Mouse (Mus musculus) liver, adult 2 months (tissue): ENCODE data around the gene Abcc3. TPM values are rescaled to one million over a fixed set of nuclear protein-coding genes. Genes with fewer than 3 reads are reported as not detected.

ENCODE experiments used
- DNase-seq: peaks from one replicate; pipeline ENCODE4 v3.0.0-alpha.2; 2011; ENCODE audit warnings: low read depth, low spot score; ENCODE audit errors: extremely low read depth
- H3K27ac ChIP-seq: fragments of 200-500 bp; replicated peaks from 2 replicates; pipeline ENCODE4 v1.5.1; 2012; ENCODE audit warnings: low read depth, mild to moderate bottlenecking, control low read depth, inconsistent platforms, low read length; ENCODE audit not compliant: insufficient read depth
- H3K27me3 ChIP-seq: fragments of 200-500 bp; 2 replicates; pipeline ENCODE4 v1.6.1; 2012; ENCODE audit warnings: mild to moderate bottlenecking, moderate library complexity, low read length, inconsistent platforms; ENCODE audit not compliant: control insufficient read depth, insufficient read depth
- H3K36me3 ChIP-seq: fragments of 200-500 bp; 2 replicates; pipeline ENCODE4 v1.6.1; 2012; ENCODE audit warnings: low read length, inconsistent platforms; ENCODE audit not compliant: control insufficient read depth, insufficient read depth
- H3K4me1 ChIP-seq: fragments of 200-500 bp; 2 replicates; pipeline ENCODE4 v1.6.1; 2011; ENCODE audit warnings: low read length; ENCODE audit not compliant: control insufficient read depth, insufficient read depth
- H3K4me3 ChIP-seq: fragments of 200-500 bp; 2 replicates; pipeline ENCODE4 v1.5.1; 2011; ENCODE audit warnings: low read depth, mild to moderate bottlenecking, control low read depth, low read length, moderate library complexity; ENCODE audit not compliant: insufficient read depth
- H3K79me2 ChIP-seq: fragments of 200-500 bp; 2 replicates; pipeline ENCODE4 v1.6.1; 2012; ENCODE audit warnings: inconsistent platforms, mild to moderate bottlenecking, low read length, moderate library complexity; ENCODE audit not compliant: control insufficient read depth, insufficient read depth
- H3K9ac ChIP-seq: fragments of 200-500 bp; 2 replicates; pipeline ENCODE4 v1.6.1; 2012; ENCODE audit warnings: low read depth, mild to moderate bottlenecking, control low read depth, inconsistent platforms, low read length
- CTCF ChIP-seq: fragments of 200-500 bp; IDR thresholded peaks from 2 replicates; pipeline ENCODE4 v1.5.1; 2011; ENCODE audit warnings: low read depth, low read length, control low read depth
- POLR2A ChIP-seq: fragments of 200-500 bp; IDR thresholded peaks from 2 replicates; pipeline ENCODE4 v1.6.1; 2011; ENCODE audit warnings: low read length, control low read depth; ENCODE audit not compliant: insufficient read depth; ENCODE audit errors: extremely low read depth
- WGBS: fragments of 180-500 bp; shearing (Covaris S2); methylation state at CpG from one replicate; pipeline ENCODE4 v1.1.7; 2018; 5-methylcytosine and 5-hydroxymethylcytosine counted together
- polyA plus RNA-seq: library from polyadenylated mRNA; depleted of rRNA; stranded (reverse); fragments of >200 nt; gene quantifications from 2 replicates; pipeline ENCODE4 v1.2.3, GENCODE M21; 2012
- total RNA-seq: library from RNA; depleted of rRNA; stranded (reverse); fragments of >200 nt; gene quantifications from 2 replicates; pipeline ENCODE4 v1.2.3, GENCODE M21; 2014

The Abcc3 gene
- total and polyA plus RNA-seq, 2 experiments = 180 to 292 TPM

DNA sequence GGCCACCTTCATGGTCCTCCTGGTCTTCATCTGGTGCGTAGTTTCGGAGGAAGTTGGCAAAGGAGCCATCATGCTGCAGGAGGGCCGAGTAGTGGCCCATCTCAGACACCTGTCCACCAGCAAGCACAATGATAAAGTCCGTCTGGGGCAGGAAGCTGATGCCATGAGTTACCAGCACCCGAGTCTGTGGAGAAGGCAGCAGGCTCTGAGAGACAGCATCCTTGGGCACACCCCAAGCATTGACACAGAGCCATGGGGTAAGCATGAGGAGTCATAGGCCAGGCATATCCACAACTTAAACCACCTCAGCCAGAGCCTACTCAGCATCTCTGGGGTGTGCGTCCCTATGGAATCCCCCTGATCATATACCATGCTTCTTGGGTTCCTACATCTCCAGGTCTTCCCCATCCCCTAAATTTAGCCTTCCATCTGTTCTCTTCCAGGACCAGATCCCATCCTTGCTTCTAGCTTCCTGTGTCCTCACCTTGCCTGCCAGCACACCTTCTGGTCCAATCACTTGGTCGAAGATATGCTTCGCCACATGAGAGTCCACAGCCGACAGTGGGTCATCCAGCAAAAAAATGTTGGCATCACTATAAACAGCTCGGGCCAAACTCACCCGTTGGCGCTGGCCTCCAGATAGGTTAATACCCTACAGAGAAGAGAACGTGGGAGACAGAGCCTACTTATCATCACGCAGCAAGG is 31.5 kb downstream of the Abcc3 start:
- TF ChIP-seq CTCF (no peak), POLR2A (no peak)
- DNase-seq = peak; percentile 85
- WGBS = 54% methylated on average over 14 of the region's 14 CpGs
- H3K27me3 ChIP-seq = no peaks in the 10 kb centered on the region
- H3K36me3 ChIP-seq = peaks cover 34% of the 10 kb centered on the region; the same call in 1 of the 2 replicates
- H3K4me3 ChIP-seq = no peak overlapping the region
- no peaks in the 10 kb centered on the region for H3K79me2 ChIP-seq
- H3K27ac ChIP-seq = peak overlapping the region; percentile 96
- H3K9ac ChIP-seq = peak overlapping the region; percentile 29
- H3K4me1 ChIP-seq = peaks cover 20% of the 10 kb centered on the region

DNA sequence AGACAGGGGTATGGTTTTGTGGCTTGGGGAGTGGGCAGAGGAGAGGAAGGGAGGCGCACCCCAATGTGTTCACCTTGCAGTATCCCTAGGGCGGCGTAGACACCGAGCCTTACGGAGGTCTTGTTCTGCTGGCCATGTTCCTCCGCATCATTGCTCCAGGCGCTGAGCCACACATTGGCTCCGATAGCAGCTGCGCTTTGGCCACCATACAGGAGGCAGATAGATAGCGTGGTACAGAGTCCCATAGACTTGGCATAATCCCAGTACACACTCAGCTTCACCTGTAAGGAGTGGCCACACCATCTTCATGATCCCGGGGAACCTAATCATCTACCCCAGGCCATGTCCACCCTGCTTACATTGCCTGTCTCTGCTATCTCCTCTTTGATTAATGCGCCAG is 33.6 kb downstream of the Abcc3 start:
- H3K4me1 ChIP-seq = peaks cover 13% of the 10 kb centered on the region
- no peak overlapping the region for H3K4me3 ChIP-seq
- H3K79me2 ChIP-seq = no peaks in the 10 kb centered on the region
- H3K27me3 ChIP-seq = no peaks in the 10 kb centered on the region
- H3K27ac ChIP-seq = no peak overlapping the region
- 89% methylated on average over 12 of the region's 12 CpGs for WGBS
- peak; percentile 58 for DNase-seq
- peaks cover 39% of the 10 kb centered on the region; the same call in 1 of the 2 replicates for H3K36me3 ChIP-seq
- TF ChIP-seq CTCF = no peak
- no peak for TF ChIP-seq POLR2A
- H3K9ac ChIP-seq = no peak overlapping the region

DNA sequence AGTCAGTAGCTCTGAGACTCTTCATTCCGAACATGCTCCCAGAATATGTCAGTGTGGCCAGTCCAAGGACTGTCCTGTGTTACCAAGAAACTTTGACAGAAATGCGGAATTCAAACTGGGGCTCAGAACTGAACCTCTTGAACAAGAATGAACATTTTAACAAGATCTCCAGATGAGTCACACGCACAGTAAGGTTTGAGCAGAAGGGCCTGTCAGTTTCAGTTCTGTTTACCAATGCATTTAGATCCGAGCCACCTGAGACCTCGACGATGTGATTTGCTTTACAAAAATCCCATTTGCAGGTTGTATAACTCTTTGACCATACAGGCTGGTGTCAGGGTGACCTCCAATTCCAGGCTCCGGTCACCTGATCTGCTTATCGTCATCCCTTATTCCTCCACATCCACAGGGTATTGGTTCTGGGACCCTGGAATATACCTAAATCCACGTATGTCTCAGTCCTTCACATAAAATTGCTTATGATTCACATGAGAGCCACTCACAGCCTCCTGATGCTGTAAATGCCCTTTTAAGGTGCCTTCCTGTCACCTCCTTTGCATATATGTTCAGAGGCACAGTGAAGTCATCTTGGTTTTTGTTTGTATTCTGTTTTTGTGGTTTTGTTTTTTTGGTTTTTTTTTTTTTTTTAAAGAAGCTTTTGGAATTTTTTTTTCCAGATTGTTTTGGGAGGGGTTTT is 37.1 kb downstream of the Abcc3 start:
- Histone ChIP-seq H3K4me3 (no peak overlapping the region), H3K4me1 (no peaks in the 10 kb centered on the region)

DNA sequence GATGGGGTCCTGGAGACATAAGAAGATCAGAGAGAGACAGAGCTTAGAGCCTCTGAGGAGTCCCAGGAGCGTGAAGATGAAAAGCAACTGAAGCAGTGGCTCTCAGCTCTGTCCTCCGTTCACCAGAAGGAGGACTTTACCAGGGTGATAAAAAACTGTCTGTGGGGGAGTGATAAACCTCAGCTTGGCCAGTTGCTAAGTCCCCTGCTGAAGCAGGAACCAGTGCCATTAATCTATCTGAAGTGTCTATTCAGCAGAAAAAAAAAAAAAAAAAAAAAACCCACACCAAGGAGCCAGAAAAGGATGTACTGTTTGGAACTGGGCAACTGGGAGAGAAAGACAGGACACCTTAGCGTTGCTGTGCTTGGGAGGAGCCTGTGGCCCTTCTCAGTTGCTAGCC is 41.7 kb downstream of the Abcc3 start:
- Histone ChIP-seq H3K27ac (no peak overlapping the region), H3K36me3 (peaks cover 20% of the 10 kb centered on the region; the same call in 1 of the 2 replicates), H3K27me3 (no peaks in the 10 kb centered on the region), H3K79me2 (no peaks in the 10 kb centered on the region), H3K4me1 (peaks cover 16% of the 10 kb centered on the region), H3K4me3 (no peak overlapping the region), H3K9ac (no peak overlapping the region)
- TF ChIP-seq CTCF (no peak), POLR2A (no peak)
- DNase-seq = no peak
- 68% methylated on average over 3 of the region's 3 CpGs for WGBS

More for the DNA sequence above, 37.1 kb downstream of the Abcc3 start:
- WGBS = 91% methylated on average over 9 of the region's 9 CpGs
- H3K79me2 ChIP-seq = no peaks in the 10 kb centered on the region
- no peak overlapping the region for H3K27ac ChIP-seq
- H3K36me3 ChIP-seq = peaks cover 24% of the 10 kb centered on the region; the same call in 1 of the 2 replicates
- no peaks in the 10 kb centered on the region for H3K27me3 ChIP-seq
- no peak overlapping the region for H3K9ac ChIP-seq
- DNase-seq = no peak
- no peak for TF ChIP-seq CTCF
- TF ChIP-seq POLR2A = no peak

DNA sequence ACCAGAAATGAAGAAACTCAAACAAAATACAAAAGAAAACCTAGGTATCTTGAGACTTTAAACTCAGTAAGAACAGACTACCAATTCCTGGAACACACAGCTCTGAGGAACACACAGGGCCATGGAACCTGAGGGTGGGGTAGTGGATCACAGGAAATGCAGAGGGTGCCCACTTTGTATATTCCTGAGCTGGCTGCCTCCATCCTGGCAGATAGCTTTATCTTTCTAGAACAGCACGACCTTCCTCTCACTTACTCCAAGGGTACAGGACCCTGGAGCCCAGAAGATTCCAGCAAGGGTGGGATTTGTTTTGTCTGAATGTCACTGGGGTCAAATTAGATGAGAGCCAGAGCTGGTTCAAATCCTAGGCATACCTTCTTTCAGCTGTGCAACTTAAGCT is 42.5 kb downstream of the Abcc3 start:
- WGBS = 67% methylated on average over 1 of the region's 1 CpGs
- no peak for DNase-seq
- peaks cover 13% of the 10 kb centered on the region; the same call in 1 of the 2 replicates for H3K36me3 ChIP-seq
- no peak overlapping the region for H3K9ac ChIP-seq
- no peak overlapping the region for H3K27ac ChIP-seq
- no peaks in the 10 kb centered on the region for H3K27me3 ChIP-seq
- H3K79me2 ChIP-seq = no peaks in the 10 kb centered on the region
- no peak overlapping the region for H3K4me3 ChIP-seq
- TF ChIP-seq CTCF (no peak), POLR2A (no peak)
- H3K4me1 ChIP-seq = peaks cover 16% of the 10 kb centered on the region

DNA sequence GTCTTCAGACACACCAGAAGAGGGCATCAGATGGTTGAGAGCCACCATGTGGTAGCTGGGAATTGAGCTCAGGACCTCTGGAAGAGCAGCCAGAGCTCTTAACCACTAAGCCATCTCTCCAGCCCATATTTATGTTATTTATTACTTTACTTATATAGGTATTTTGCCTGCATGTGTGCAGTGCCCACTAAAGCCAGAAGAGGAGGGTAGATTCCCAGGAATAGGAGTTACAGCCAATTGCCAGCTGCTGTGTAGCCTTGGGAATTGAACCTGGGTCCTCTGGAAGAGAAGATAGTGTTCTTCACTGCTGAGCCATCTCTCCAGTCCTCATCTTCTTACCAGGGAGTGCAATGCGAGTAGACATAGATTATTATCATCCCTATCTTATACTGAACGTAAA is 43.0 kb downstream of the Abcc3 start:
- H3K27me3 ChIP-seq = no peaks in the 10 kb centered on the region

More for the DNA sequence above, 43.0 kb downstream of the Abcc3 start:
- no peak overlapping the region for H3K27ac ChIP-seq
- no peak for TF ChIP-seq CTCF
- no peak for TF ChIP-seq POLR2A
- no peak overlapping the region for H3K9ac ChIP-seq
- DNase-seq = no peak
- H3K36me3 ChIP-seq = peaks cover 13% of the 10 kb centered on the region; the same call in 1 of the 2 replicates
- H3K79me2 ChIP-seq = no peaks in the 10 kb centered on the region
- H3K4me3 ChIP-seq = no peak overlapping the region
- WGBS = 93% methylated on average over 2 of the region's 2 CpGs
- peaks cover 16% of the 10 kb centered on the region for H3K4me1 ChIP-seq
